ENCODE assay signal across 7 mouse cellular contexts in the genomic region with DNA sequence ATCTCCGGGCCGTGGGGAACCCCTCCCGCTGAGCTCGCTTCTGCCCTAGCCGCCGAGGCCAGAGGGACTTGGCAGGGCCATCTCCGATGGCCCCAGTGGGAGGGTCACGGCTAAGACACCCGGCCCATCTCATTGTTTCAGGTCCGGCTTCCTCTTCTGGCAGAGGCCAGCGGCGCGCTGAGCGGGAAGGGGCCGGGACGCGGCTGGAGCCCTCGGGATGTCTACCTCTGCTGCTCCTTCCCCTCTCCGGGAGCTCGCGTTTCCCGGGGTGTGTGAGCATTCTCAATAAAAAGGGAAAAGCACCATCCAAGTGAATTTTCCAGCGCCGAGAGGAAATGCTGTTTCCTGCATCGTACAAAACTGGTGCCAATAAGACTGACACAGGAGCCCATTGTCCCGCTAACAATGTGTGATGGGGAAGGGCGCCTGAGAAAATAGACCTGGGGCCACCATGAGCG. TPM values are rescaled to one million over a fixed set of nuclear protein-coding genes. Genes with fewer than 3 reads are reported as not detected.
DNase-seq lines count a peak whose midpoint lies in the region; ATAC-seq lines count a peak whose summit lies in the region.

No protein-coding gene starts in this region.

- H3K36me3 ChIP-seq in hindbrain, embryonic 12.5 days = no peaks in the 10 kb centered on the region
- H3K36me3 ChIP-seq in limb, embryonic 12.5 days = no peaks in the 10 kb centered on the region
- H3K36me3 ChIP-seq in midbrain, embryonic 10.5 days = no peaks in the 10 kb centered on the region

- peak overlapping the region; percentile 54 for H3K9ac ChIP-seq in hindbrain, embryonic 12.5 days
- peak overlapping the region; percentile 44; the same call in 1 of the 2 replicates for H3K9ac ChIP-seq in limb, embryonic 12.5 days (replicated peaks)

- no peak overlapping the region for H3K27ac ChIP-seq in hindbrain, embryonic 12.5 days
- H3K27ac ChIP-seq in limb, embryonic 12.5 days = 0 out of 2 replicates have a peak overlapping the region, but pooled peaks have one; percentile 7
- peak overlapping the region; percentile 63 for H3K27ac ChIP-seq in midbrain, embryonic 10.5 days (replicated peaks)

- H3K27me3 ChIP-seq in hindbrain, embryonic 12.5 days = peaks cover 58% of the 10 kb centered on the region
- peaks cover 76% of the 10 kb centered on the region for H3K27me3 ChIP-seq in limb, embryonic 12.5 days
- peaks cover 80% of the 10 kb centered on the region for H3K27me3 ChIP-seq in midbrain, embryonic 10.5 days (ENCODE audit: low read depth, poor library complexity, severe bottlenecking)

- peak overlapping the region; percentile 56 for H3K4me2 ChIP-seq in hindbrain, embryonic 12.5 days (replicated peaks)
- H3K4me2 ChIP-seq in limb, embryonic 12.5 days = peak overlapping the region; percentile 66

- H3K4me3 ChIP-seq in hindbrain, embryonic 12.5 days = peak overlapping the region; percentile 32
- H3K4me3 ChIP-seq in limb, embryonic 12.5 days (replicated peaks) = peak overlapping the region; percentile 40
- peak overlapping the region; percentile 51 for H3K4me3 ChIP-seq in midbrain, embryonic 10.5 days

- peak; percentile 76 to 85 for DNase-seq in adrenal gland, adult (ENCODE audit: inconsistent age in 2 of 2, low spot score in 1 of 2)
- DNase-seq in adrenal gland, postnatal 36 days = peak; percentile 70 to 78
- DNase-seq in gastrocnemius, adult 18-20 months (ENCODE audit: low spot score) = peak; percentile 17
- DNase-seq in midbrain, embryonic 10.5 days (ENCODE audit: low spot score) = peak; percentile 65
- DNase-seq in thymus, postnatal 36 days = no peak

- WGBS in hindbrain, embryonic 12.5 days = 0% methylated on average over 28 of the region's 28 CpGs
- under 1% methylated on average over 26 of the region's 28 CpGs for WGBS in limb, embryonic 12.5 days
- WGBS in midbrain, embryonic 10.5 days = 0% methylated on average over 28 of the region's 28 CpGs

- H3K4me1 ChIP-seq in hindbrain, embryonic 12.5 days = peaks cover 24% of the 10 kb centered on the region
- peaks cover 25% of the 10 kb centered on the region for H3K4me1 ChIP-seq in limb, embryonic 12.5 days (replicated peaks)
- peaks cover 43% of the 10 kb centered on the region for H3K4me1 ChIP-seq in midbrain, embryonic 10.5 days

- 0 out of 2 replicates have a peak, but pooled peaks cover 4% of the 10 kb centered on the region for H3K9me3 ChIP-seq in hindbrain, embryonic 12.5 days (replicated peaks)
- H3K9me3 ChIP-seq in limb, embryonic 12.5 days = no peaks in the 10 kb centered on the region
- peaks cover 8% of the 10 kb centered on the region; the same call in 1 of the 2 replicates for H3K9me3 ChIP-seq in midbrain, embryonic 10.5 days (replicated peaks)

- ATAC-seq in hindbrain, embryonic 12.5 days (ENCODE audit: low FRiP score) = peak; percentile 6; the same call in 1 of the 2 replicates
- ATAC-seq in limb, embryonic 12.5 days (ENCODE audit: insufficient number of reproducible peaks, insufficient read depth, low FRiP score, low TSS enrichment, low read depth) = no peak

RNA-seq across cellular contexts. Expression of gene Flt1, which starts 25.9 kb away (rescaled TPM):
- total RNA-seq in adrenal gland, postnatal 36 days (2021) = 10 to 100 TPM; 42.8 to 92.8 TPM
- total RNA-seq in gastrocnemius, adult 18-20 months (2021) = 10 to 100 TPM; 25.8 to 28.7 TPM
- 12.2 and 14.6 TPM in 2 replicates for polyA plus RNA-seq in hindbrain, embryonic 12.5 days (2016; fragmentation: Nextera tagmentation; extraction: Ambion mirVana)
- 11.2 and 12.6 TPM in 2 replicates for polyA plus RNA-seq in limb, embryonic 12.5 days (2016; fragmentation: Nextera tagmentation; extraction: Ambion mirVana)
- 10.5 and 11.1 TPM in 2 replicates for polyA plus RNA-seq in midbrain, embryonic 10.5 days (2016; fragmentation: Nextera tagmentation; extraction: Ambion mirVana)

Comparison
In these comparisons a context has a peak if more than half of its experiments do, and no peak if none do; other contexts are left out.
1. DNase-seq: peak in adrenal gland, adult (2 of 2), adrenal gland, postnatal 36 days (2 of 2), gastrocnemius, adult 18-20 months (single experiment) and midbrain, embryonic 10.5 days (single experiment); none in thymus, postnatal 36 days (0 of 2).
2. Peak in every context shown above with its lines, with median percentiles within 50 percentile points of each other: H3K4me3 ChIP-seq.